Mouse (Mus musculus) heart, adult 8-10 months (tissue): ENCODE results near the gene Cracr2a. TPM values are rescaled to one million over a fixed set of nuclear protein-coding genes. Genes with fewer than 3 reads are reported as not detected.

Source experiments
- DNase-seq: peaks from one replicate; pipeline ENCODE4 v3.0.0; 2022; ENCODE audit warnings: low spot score
- total RNA-seq, 4 experiments: library from RNA; stranded (reverse); gene quantifications; 2 replicates each; pipeline ENCODE4 v1.2.4; 2022

Cracr2a gene
- total RNA-seq, 4 experiments from 2014 or later, result 0.35 to 3.4 (median 2.4) TPM

GRCm38 (mm10) chr6:127692298-127692697 is 131.2 kb downstream of the Cracr2a start:
- DNase-seq, result no peak

GRCm38 (mm10) chr6:127693681-127694080 is 132.5 kb downstream of the Cracr2a start:
- DNase-seq, result no peak

- no peak for DNase-seq
Observed at GRCm38 (mm10) chr6:127701036-127701783, 140.1 kb downstream of the Cracr2a start.

GRCm38 (mm10) chr6:127708218-127708628 is 147.1 kb downstream of the Cracr2a start:
- DNase-seq, result no peak

- DNase-seq, result no peak
Observed at GRCm38 (mm10) chr6:127714906-127715305, 153.8 kb downstream of the Cracr2a start.

- no peak for DNase-seq
Observed at GRCm38 (mm10) chr6:127715428-127715827, 154.3 kb downstream of the Cracr2a start.

- DNase-seq, result no peak
Observed at GRCm38 (mm10) chr6:127717239-127718137, 156.3 kb downstream of the Cracr2a start.

- no peak for DNase-seq
Observed at GRCm38 (mm10) chr6:127719875-127720274, 158.7 kb downstream of the Cracr2a start.

GRCm38 (mm10) chr6:127723126-127723525 is 162.0 kb downstream of the Cracr2a start:
- no peak for DNase-seq

Other genes with a start within 250 kb of the Cracr2a start
- gene Parp11, start 114.5 kb upstream of the Cracr2a start, total RNA-seq, result 1 to 10 TPM; 7.6 to 8.3 (median 8.1) TPM
- not detected for gene Prmt8, start 208.1 kb downstream of the Cracr2a start, total RNA-seq